Mouse (Mus musculus) left cerebral cortex, adult 18-20 months (tissue): ENCODE data around the gene Pik3r6. TPM values are rescaled to one million over a fixed set of nuclear protein-coding genes. Genes with fewer than 3 reads are reported as not detected.
A peak's percentile ranks its signal among the peaks of the same experiment; 100 is the strongest.

Source experiments
- DNase-seq, 2 experiments: peaks; one replicate each; pipeline ENCODE4 v3.0.0; 2021 to 2022; ENCODE audit warnings: low spot score in 2 of 2, mixed read lengths in 1 of 2
- total RNA-seq, 2 experiments: library from RNA; stranded (reverse); gene quantifications; 2 replicates each; pipeline ENCODE4 v1.2.3; 2021

The Pik3r6 gene
- total RNA-seq, 2 experiments from 2014 or later, result 3.5 to 4.0 TPM

DNA sequence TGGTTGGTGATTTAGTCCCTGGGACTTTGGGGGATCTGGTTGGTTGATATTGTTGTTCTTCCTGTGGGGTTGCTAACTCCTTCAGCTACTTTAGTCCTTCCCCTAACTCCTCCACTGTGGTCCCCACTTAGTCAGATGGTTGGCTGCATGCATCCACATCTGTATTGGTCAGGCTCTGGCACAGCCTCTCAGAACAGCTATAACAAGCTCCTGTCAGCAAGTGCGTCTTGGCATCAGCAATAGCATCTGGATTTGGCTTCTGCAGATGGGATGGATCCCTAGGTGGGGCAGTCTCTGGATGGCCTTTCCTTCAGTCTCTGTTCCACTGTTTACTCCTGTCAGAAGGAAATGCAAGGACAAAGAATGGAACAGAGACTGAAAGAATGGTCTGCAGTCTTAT is 74.3 kb downstream of the Pik3r6 start:
- DNase-seq, result no peak

DNA sequence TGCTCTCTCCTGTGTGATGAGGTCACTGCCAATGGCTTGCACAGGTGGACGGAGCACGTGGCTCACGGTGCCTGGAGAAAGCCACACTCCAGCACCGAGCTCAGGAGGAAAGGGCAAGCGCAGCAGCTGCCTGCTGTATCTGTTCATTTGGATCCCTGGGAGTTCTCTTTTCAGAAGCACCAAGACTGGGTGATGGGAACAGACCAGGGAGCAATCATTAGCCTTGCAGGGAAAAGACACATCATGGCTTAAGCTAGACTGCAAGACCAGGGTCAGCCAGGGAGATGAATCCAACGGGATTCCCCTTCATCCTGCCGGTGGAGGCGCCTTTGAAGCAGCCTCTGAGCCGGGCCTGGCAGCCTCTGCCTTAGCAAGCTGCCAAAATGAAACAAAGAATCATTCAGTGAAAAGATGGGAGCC is 76.7 kb downstream of the Pik3r6 start:
- DNase-seq, result peak; percentile 41 to 59

DNA sequence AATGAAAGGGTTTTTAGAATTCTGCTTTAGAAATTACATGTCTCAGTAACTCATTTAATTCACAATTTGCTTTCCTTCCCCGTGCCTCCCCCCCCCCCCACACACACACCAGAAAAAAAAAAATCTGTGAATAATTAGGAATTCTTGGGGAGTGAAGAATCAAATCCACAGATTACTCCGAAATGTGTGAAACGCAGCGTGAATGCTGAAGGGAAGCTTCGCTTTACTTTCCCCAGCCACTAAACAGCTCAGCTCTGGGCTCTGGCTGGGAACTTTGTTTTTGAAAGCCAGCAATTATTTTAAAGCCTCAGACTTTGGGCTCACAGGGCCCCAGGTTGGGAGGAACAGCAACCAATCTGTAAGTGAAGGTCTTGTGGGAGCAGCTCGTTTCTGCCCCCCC is 77.7 kb downstream of the Pik3r6 start:
- no peak for DNase-seq

DNA sequence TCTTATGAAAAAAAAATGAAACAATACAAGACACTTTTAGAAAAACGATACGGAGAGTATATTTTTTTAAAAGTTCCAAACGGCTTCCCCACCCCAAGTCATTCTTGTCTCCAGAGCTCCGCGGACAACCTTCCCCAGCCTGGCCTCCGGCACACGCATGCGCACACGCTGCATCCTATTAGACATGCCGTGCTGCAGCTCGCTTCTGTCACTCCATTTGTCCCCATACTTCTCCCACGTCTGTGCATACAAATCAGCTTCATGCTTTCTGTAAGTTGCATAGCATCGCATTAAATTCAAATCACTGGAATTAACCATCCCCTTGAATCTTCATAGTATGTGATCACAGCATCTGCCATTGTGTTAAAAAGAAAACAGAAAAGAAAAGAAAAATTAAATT is 80.4 kb downstream of the Pik3r6 start:
- peak; percentile 63 to 70 for DNase-seq

DNA sequence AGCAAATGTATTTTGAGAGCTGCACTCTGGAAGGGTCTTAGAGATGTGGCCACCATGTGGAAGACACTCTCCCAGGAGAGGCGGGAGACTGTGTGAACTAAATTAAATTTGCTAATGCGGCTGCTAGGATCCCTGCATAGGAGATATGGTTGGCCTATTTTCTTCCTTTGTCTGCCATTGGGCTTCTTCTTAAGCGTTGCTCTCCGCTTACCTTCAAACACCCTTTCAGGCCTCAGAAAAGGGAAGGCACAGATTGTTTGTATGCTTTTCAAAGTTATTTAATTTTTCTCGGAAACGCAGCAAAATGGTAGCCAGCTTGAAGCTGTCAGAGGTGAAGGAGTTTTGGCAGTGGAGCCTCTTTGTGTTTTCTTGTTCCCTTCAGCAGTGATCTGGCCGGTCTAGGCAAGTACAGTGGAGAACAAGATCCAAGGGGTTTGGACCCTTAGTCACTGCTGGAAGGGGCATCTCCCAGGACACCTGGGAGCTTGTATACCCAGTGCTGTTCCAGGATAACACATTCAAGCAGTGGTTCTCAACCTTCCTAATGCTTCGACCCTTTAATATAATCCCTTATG is 81.2 kb downstream of the Pik3r6 start:
- no peak for DNase-seq

DNA sequence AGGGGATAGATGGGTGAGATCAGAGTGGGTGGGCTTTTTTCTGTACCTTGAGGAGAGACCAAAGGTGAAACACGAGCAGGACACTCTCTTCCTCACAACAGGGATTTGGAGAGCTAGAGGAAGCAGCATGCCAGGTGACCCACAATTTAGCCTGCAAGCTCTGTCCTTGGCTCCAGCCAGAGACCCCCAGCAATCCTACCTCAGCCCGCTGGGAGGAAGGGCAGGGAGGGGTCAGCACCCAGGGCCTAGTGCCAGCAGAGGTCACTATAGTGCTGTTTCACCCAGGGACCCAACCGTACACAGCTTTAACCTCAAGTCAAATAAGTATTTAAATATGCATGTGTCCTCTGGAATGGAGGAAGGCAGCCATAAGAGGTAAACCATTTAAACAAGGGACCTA is 83.1 kb downstream of the Pik3r6 start:
- no peak for DNase-seq

DNA sequence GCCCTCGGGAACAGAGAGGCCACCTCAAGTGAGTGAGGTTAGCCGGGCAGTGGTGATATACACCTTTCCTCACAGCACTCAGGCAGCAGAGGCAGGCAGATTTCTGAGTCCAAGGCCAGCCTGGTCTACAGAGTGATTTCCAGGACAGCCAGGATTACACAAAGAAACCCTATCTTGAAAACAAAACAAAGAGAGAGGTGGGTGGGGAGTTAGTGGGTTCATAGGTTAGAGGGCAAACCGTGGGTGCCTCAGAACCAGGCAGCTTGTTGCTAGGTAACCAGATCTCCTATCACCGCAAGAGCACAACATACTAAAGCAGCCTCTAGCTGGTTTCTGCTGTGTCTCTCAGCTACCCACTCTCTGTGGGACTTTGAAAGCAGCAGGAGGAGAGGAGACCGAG is 83.9 kb downstream of the Pik3r6 start, which contains the start of gene Ccdc42:
Gene Ccdc42, plus strand, starts transcription at position 301 of the 400 bp plus-strand sequence.
- DNase-seq, result no peak

DNA sequence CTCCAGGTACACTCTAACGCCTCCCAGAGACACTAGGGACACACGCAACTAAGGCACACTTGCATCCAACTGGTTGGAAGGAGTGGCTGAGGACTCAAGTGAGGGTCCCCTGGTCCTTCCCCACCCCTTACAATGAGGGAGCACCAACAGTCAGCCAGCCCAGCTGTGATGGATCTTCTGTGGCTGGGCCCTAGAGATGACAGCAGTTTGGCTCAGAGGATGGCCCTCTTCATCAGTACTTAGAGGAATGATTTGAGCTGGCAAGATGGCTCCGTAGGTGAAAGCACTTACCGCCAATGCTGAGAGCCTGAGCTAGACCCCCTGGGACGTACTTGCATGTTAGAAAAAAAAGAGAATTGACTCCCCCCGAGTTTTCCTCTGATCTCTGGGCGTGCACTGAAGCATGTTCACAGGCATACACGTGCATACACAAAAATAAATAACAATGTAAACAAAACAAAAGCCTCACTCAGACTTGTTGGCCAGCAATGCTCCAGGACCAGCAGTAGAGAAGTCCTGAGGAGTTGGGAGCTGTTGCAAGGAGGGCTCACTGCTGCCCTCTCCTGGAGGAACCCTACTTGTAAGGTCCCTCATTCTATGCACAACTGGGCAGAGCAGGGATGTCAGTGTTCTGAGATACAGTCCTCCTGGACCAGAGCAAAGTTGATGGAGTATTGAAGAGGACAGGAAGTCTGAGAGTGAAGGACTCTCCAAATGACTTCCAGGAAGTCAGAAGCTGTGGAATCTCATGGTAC is 86.4 kb downstream of the Pik3r6 start:
- peak; percentile 82 to 93 for DNase-seq

DNA sequence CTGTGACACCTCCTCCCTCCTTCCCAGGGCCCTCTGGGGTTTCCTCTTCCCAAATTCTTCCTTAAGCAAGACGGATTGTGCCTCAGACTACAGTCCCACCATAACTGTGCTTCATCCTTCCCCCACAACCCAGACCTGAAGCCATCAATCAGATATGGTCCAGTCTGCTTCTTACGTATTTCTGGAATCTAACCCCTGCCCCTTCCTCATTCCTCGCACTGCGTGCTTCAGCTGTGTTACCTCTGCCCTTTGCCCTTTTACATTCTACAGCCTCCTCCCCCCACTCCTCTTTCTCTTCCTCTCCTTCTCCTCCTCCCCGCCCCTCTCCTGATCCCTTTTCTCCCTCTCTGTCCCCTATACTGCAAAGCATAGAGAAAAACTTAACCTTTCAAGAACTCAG is 88.9 kb downstream of the Pik3r6 start:
- no peak for DNase-seq

DNA sequence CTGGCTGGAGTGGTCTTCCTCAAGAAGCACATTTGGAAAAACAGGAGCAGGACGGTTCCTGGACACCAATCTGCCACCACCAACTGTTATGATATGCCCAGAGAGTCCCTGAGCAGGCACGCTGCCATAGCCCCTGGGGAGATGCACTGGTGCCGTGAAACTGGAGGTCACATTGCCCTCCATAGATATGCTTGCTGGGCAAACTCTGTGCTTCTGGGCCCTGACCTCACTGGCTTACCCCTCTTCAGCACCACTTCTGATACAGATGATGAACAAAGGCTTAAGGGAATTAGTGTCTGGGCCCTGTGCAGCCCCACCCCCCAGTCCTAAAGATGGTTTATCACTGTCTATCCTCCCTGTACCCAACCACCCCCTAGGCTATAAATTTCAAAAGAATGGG is 90.4 kb downstream of the Pik3r6 start:
- no peak for DNase-seq

DNA sequence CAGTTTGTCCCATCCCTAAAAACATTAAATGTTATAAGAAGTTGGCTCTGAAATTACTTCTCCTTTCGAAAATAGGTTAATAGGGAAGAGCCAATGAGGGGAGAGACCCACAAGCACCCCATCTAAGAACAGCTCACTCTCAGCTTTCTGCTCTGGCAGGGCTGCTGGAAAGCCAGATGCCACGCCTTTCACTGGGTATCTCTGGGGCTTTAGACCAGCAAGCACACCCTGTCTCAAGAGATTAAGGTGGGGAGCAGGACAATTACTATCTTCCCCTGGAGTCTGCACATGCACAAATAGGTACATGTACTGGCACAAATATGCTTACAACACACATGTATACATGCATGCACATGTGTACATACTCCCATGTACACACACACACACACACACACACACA is 95.1 kb downstream of the Pik3r6 start:
- DNase-seq, result no peak

DNA sequence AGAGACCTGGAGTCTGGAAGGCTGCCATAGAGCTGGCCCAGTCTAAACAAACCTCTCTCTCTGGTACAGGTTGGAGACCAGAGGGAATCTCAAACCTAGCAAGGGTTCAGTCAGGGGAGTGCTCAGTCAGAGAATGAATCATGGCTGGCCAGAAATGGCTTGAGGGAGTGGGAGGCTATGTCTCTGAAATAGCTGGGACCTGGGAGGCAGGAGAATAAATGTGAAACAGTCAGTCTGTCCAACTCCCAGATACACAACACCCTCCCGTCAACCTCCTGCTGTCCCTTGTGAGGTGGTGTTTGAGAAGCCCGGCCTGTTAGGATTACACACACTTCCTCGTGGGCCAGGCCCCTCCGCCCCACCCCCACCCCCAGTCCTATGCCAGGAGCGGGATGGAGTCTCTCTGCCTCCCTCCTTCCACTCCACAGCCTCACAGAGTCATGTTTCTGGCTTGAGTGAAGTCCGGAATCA is 97.8 kb downstream of the Pik3r6 start:
- peak; percentile 26 to 36 for DNase-seq

DNA sequence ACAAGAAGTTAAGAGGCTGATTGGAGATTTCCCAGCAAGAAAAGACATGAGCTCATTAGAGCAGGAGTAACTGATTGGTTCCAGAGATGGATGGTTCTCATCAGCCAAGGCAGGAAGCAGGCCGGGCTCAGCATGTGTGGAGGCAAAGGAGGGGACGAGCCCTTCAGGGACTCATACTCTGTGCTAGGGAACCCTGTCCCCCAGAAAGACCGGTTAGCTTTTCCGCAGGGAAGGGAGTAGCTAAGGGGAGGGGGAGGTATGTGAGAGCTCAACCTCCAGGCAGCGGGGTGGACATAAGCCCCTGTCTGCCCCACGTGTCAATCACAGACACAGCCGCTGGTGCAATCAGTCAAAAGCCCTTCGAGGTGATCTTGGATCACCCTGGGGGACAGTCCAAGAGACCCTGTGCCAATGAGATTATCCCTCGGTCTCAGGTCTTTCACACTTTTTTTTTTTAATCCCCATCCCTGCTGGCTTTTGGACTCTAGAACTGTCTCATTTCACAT is 98.7 kb downstream of the Pik3r6 start:
- DNase-seq, result no peak

Other genes starting within 250 kb of the Pik3r6 start
- gene Ntn1, start 102.2 kb upstream of the Pik3r6 start, total RNA-seq, result 1 to 10 TPM; 6.2 to 7.6 TPM
- 1 to 10 TPM; 2.7 to 2.8 TPM for gene Pik3r5, start 70.9 kb upstream of the Pik3r6 start, total RNA-seq
- not detected for gene Mfsd6l, start 53.2 kb downstream of the Pik3r6 start, total RNA-seq
- 1 to 10 TPM in 1 of 2 experiments, under 1 TPM in 1; 0.60 to 1.8 TPM for gene Ccdc42, start 84.0 kb downstream of the Pik3r6 start, total RNA-seq
- gene Myh10, start 188.5 kb downstream of the Pik3r6 start, total RNA-seq, result 100 to 1,000 TPM; 200 to 219 TPM